Mouse (Mus musculus) layer of hippocampus, postnatal 14 days (tissue): Measurements from ENCODE around the gene Aatf. TPM values are rescaled to one million over a fixed set of nuclear protein-coding genes. Genes with fewer than 3 reads are reported as not detected.
"Not testable (repeated sequence)": the region's sequence is repeated elsewhere in the genome, so short reads cannot be mapped to it uniquely, and the experiment has no call there.

Source experiments
- DNase-seq, 2 experiments: peaks; one replicate each; pipeline ENCODE4 v3.0.0; 2021 to 2022; ENCODE audit warnings: low spot score in 2 of 2, mixed read lengths in 1 of 2
- total RNA-seq, 2 experiments: library from RNA; stranded (reverse); gene quantifications; 2 replicates each; pipeline ENCODE4 v1.2.3; 2021

Gene Aatf
- total RNA-seq, 2 experiments from 2014 or later, result 19.8 to 23.4 TPM

DNA sequence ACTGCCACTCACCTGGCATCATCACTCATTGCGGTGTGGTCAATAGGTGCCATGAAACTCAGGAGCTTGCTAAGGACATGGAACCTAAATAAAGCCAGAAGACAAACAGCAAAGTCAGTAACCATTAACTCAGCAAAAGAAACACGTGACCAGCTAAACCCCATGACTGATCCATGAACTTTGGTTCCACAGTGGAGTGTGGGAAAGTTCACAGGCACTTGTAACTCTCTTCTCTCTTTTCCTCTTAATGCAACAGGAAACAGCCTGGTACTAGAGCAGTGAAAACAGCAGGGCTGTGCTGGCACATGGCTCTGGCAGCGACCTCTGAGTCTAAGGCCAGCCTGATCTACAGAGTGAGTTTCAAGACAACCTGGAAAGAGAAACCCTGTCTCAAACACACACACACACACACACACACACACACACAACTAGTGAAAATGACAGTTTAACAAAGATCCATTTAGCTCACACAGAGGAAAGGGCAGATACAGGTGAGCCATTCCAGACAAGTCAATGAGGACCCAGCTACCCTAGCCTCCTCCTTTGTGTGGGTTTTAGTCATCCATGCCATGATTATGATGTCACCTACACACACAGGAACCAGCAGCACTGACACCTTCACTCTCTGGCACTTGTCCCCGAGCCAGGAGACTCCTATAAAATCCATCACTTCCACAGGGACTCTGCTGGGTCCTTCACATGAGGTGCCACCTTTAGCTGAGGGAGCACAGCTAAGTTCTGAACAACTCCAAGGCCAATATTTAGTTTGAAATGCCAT lies 70.6 kb downstream of the Aatf start:
- no peak for DNase-seq

DNA sequence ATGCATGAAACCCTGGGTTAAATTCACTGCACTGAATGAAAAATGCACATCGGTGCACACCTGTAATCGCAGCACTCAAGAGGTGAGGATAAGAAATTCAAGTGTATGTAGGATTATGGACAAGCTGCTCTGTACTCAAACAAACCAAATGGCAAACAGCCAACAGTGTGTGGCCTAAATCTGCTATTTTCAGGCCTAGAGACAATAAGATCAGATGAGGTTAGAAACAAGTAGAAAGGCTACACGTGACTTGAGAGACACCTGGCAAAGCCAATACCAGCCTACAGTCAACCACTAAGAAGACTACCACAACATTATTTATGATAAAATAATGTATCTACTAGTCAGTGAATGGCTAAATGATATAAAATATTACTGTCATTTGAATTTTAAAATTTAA lies 72.9 kb downstream of the Aatf start:
- DNase-seq, result no peak

DNA sequence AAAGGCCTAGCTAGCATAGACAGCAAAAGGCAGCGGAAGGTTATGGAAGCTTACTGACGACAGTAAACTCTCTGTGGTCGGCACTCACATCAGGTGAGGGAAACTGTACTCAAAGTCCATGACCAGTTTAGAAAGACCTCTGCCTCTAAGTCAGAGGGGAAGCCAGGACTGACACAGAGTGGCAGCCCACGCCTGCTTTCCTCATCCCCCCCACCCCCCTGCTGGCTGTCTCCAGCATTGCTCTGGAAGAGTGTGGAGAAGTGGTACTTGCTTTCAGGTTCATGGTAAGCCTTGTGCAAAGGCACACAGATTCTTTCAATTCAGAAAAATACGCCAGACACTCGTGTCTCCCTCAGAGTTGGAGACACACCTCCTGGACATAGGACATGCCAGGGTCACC lies 78.4 kb downstream of the Aatf start:
- no peak for DNase-seq

DNA sequence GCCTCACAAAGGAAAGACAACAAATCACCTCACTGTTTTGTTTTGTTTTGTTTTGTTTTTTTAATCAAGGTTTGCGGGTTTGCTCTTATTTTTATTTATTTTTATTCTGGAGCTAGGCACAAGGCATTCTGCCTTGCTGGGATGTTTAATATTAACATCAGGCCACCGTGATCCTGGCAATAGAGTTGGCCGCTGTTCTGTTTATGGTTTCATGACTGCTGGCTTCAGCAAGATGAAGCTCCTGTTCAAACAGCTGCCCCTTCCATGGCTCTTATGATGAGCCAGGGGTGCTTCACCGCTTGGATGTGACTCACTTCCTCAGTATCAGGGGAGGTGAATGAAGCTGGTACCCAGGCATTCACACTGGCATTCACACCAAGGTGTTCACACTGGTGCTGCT lies 83.0 kb downstream of the Aatf start:
- DNase-seq, result no peak

DNA sequence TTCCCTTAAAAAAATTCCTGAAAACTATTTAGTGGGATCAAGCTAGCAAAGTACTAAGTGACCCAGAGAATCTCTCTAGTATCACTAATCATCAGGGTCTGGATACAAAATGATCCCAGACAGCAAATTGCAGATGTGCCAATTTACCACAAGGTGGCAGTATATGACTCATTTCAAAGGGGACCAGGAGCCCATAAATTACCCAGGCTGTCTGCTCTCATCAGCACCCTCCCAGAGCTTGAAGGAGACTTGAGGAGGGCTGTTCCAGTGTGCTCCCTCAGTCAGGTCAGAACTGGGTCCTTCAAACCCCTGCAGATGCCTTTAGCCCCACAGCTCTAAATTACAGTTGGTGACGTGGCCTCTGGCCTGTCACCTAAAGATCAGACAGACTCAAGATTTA lies 83.7 kb downstream of the Aatf start:
- DNase-seq, result peak in 1 of 2 experiments; percentile 69

DNA sequence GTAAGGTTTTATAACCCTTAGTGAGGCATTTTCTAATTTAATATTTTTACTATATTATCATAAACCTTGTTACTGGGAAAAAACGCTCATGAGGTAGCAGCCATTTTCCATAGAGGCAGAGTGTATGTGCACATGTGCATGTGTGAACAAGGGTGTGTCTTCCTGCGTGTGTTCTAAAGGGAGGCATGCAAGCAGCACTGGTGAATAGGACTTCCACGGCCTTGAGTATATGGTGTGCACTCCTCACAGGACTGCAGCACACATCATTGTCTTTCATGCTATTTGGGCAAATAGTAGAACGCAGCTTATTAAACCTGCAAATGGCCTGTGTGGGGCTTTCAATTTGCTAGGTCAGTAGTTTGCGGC lies 86.7 kb downstream of the Aatf start:
- DNase-seq, result no peak

DNA sequence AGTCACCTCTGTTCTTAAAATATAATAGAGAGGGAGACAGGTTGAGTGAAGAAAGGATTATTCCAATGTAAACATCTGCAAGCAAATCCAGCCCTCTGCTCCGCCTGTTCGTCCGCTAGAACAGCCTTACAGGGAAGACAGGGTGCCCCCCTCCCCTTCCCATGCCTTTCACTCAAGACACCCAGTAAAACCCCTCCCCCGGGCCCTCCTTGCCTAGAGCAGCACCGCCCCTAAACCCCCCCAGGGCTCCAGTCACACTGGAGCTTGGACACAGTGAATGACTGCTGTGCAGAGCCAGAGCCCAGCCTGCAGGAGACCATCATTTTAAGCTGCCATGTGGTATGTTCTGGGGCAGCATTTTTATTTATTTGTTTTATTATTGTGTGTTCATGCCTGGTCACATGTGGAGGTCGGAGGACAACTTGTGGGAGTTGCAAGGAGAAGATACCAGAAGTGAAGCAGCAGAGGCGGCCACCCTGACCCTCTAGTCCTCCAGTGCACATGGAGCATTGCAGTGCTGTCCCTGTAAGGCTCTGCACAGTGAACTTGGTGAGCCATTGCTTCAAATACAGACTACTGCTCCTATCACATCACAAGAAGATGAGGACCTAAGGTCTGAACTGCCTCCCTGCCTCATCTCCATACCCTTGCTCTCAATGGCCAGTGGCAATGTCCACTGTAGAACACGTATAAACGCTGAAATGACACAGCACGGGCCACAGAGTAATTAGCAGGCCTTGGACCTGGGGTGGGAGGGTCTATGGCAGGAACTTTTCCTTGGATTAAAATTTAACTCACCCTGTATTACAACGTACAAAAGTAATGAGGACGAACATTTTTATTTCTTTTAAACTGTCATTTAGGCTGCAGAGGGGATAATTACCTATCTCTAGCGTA lies 87.3 kb downstream of the Aatf start:
- no peak for DNase-seq

DNA sequence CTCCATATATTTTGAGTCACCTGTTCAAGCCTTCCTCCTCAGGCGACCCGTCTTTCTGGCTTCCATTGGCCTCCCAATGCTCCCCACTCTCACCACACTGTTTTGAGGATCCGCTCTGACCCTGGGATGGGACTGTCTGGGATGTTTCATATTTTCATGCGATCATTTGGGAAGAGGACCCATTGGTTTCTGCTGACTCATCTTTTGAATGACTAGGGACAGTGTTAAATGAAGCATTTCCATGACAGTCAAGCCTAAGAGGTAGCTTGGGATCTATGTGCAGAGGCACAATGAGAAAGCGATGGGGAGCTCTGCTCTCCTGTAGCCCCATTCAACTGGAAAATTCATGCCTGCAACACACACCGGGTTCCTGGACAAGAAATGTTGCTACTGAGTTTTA lies 92.5 kb downstream of the Aatf start:
- DNase-seq, result no peak

DNA sequence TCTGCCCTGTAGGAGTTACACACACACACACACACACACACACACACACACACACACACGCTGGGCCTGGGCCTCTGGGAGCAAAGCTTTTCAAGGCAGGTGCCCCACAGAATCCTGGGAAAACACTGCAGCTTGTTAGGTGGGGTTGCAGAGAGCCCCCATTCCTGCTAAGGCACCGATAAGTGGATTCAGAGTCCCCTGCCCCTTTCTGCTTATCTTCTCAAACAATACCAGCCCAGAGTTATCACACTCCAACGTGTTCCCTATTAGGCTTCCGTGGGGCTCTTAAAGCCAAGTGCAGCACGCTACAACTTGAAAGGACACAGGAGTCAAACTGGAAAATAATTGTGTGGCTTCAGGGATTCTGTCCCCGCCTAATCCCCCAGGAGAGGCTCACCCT lies 100.2 kb downstream of the Aatf start:
- DNase-seq, result no peak

DNA sequence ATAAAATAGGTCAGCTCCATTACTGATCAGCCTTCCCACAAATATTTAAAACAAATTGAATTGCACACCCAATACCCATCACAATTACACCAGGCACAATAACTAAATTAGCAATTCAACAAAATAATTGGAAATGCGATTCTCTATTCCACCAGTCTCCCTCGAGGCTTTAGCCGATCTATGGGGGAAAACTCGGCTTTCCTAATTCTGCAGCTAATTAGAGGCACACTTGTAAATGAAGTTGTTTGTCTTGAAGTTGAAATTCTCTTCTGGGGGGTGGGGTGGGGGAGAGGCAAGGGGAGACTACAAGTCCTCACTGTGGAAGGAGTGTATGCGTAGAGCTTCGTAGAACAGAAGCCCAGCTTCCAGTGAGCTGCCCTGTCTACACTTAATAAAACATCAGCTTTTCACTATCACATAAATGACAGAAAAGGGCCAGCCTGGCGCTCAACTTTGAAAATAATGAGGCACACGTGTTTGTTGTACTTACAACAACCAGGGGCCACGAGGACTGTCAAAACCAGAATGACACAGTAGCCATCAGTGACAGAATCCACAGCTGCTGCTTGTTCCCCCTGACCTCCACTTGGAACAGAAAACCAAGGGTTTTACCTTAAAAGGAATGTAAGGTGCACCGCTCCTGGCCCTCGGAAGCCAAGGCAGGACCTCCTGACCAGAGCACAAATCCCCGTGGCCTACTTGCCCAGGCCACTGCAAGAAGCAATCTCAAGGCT lies 101.0 kb downstream of the Aatf start:
- no peak for DNase-seq

DNA sequence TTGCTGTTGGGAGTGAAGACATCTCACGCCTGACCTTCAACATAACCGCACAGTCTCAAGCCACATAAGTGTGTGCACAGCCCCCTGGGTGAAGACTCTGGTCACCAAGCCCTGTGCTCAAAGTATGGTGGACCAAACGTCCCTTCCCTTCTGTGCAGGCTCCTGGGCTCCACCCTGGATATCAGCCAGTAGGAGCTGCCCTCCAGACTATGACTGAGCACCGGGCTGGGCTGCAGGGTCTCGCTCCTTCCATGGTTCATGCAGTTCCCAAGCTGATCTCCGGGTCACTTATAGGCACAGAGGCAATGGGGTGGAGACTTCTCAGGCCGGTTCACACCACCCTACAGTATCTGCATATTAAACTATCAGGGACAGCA lies 101.7 kb downstream of the Aatf start:
- DNase-seq, result no peak

DNA sequence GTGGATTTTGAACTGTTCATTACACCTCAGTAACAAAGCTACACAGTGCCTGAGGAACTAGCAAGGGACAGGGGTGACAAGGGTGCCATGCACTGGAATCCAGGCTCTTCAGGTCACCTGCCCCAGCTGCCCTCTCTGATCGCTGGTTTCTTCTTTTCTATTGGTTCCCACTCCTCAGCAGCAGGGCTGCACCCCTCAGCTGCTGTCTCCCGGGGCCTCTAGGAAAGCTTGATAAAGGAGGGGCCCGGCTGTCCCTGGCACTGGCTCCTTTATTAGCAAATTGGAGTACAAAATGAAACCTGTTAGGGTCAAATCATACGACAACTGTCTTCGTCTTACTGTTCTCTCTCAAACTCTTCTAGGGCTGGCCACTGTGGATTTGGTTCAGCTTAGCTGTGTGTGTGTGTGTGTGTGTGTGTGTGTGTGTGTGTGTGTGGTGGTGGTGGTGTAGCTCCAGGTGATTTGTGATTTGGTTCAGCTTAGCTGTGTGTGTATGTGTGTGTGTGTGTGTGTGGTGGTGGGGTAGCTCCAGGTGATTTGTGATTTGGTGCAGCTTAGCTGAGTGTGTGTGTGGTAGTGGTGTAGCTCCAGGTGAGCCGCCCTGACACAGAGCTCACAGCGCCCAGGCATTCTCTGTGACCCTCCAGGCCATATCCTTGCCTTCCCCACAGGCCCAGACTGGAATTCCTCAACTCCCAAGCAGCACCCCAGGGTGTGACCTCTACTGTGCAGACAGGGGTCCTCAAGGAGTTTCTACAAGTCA lies 102.3 kb downstream of the Aatf start:
- DNase-seq, result no peak

DNA sequence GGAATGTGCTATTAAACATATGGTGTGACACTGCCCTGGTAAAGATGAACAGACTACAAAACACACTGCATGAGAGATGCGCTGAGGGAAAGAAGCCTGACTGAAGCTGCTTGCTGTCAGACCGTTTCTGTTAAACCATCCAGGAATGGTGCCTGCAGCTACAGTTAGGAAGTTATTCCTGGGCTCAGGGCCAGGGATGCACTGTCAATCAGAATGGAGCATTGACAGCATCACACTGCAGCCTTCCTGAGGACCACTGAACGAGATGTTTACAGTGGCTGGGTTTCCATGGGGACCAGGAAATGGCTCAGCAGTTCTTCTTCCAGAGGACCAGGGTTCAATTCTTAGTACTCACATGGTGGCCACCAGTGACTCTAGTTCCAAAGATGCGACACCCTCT lies 102.9 kb downstream of the Aatf start:
- DNase-seq, result no peak

DNA sequence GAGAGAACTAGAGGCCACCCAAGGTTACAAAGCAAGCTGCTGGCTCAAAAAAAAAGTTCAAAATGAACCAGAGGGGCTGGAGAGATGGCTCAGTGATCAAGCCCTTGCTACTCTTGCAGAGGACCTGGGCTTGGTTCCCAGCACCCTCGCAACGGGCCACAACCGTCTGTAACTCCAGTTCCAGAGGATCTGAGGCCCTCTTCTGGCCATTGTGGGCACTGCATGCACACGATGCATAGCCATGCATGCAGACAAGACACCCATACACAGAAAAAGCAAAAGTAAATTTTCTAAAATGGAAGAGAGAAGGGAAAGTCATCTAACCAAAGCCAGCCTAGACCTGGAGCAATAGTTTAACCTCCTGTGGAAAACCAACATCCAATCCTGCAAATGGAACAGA lies 106.6 kb downstream of the Aatf start:
- no peak for DNase-seq

DNA sequence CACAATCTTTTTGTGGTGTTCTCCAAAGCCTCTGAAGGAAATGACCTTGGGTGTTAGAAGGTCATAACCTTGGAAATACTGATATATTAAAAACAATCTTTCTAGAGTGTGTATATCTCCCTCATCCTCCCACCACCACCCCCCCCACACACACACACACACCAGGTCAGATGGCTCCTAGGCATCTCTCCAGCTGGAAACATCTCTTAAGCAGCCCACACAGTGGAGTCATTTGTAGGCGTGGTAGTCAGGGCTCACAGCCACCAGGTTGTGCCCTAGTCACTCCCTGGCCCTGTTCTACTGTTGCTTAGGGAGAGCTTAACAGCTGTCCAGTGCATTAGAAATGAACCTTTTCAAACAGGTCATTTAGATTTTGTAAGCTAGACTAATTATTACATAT lies 118.3 kb downstream of the Aatf start:
- DNase-seq, result no peak

DNA sequence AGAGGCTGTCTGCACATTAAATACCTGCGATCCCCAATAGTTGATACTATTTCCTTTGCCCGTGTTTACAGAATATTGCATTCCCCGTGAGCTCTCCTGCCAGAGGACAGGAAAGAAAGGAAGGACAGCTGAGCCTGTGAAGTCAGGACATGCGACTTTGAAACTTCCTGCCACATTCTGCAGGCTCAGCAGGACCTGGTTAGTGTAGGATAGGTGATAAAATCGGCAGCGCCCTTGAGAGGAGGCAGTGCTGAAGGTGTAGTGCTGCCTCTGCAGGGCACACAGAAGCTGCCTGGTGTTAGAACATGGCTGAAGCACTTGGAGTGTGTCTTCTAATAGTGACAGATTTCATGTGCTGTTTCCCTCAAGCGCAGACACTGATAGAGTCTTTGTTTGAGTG lies 119.8 kb downstream of the Aatf start:
- no peak for DNase-seq

DNA sequence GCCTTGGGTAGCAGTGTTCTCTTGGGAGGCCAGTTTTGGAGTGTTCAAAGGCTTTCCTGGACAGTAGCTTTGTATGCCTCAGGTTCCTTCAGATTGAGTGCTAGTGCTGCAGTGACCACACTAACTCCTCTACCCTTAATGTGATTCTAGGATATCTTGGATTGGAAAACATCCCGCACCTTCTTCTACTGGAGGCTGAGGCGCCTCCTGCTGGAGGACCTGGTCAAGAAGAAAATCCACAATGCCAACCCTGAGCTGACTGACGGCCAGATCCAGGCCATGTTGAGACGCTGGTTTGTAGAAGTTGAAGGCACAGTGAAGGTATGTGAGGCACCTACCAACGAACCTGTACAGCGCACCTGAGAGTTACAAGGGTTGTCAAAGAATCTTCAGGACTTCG lies 121.3 kb downstream of the Aatf start:
- DNase-seq, result not testable (repeated sequence)

DNA sequence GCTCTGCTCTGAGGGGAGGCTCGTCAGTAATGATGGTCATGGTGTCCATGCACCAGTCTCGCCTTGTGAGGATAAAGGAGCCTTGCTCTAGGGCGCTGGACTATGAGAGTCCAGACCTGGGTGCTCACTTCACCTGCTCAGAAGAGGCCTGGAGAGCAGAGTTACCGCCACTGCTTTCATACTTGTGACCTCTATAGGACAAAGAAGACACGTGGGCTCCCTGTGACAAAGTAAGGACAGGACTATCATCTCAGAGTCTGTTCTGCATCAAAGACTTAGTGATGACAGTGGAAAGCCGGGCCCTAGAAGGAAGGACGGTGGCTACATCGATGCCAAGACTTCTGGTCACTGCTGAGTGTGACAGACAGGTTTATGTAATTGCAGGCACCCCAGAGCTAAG lies 122.2 kb downstream of the Aatf start:
- no peak for DNase-seq

DNA sequence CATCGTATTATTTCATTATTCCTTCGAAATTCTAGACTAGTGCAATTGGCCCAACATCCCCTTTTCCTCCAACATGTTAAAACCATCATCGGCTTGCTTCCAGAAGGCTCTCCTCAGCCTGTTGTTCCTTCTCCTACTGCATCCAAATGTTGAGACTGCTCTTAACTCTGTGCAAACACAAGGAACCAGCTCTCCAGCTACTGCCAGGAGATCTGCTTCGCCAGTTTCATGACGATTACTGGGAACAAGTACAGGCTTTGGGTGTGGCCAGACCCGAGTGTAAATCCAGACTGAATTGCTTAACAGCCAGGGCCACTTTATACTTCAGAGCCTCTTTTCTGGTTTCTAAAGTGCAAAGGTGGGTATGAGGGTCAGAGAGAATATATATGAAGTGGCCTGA lies 124.0 kb downstream of the Aatf start:
- DNase-seq, result no peak

DNA sequence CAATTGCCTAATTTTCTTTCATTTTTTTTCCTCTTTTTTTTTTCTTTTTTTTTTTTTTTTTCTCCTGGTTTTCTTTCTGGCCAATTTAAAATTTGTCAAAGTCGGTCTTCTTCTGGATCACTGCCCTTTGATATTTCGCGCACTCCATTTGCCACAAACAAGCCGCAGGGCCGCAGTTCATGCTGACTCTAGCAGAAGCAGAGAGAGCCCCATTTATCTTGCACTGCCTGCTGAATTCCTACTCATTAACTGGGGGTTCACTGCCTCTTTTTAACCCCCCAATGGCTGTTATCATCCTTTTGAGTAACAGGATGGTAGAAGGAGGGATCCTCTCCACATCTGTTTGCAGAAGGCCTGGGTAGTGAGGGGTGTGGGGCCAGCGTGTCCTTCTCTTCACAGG lies 129.4 kb downstream of the Aatf start:
- no peak for DNase-seq

DNA sequence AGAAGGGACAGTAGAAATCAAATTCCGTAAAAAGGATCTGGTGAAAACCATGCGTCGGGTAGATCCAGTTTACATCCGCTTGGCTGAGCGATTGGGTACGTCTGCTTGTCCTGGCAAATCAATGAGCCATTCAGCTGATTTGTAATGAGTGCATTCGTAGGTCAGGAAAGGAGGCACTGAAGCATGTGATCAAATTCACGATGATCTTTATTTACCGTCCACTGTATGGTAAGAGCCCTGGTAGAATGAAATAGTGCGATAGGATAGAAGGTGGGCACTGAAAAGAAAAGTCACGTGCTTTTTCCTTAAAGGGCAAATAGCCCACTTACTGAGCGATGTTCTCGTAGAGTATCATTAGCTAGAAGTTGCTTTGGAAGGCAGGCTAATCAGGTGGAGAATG lies 130.9 kb downstream of the Aatf start:
- no peak for DNase-seq
